Mouse (Mus musculus): ENCODE measurements at regions not wholly inside any gene's neighbourhood (a gene's known extent, or its start where the extent isn't known, plus 50 kb on each side); places are given as distances from the start of the nearest gene placed in this dataset.

GRCm38 (mm10) chr14:72806598-72806997, 96.8 kb upstream of the Fndc3a start:
- no peak for DNase-seq (ENCODE audit: low spot score)
- intact Hi-C loops (cut with DNase I) = no loop called here

DNA sequence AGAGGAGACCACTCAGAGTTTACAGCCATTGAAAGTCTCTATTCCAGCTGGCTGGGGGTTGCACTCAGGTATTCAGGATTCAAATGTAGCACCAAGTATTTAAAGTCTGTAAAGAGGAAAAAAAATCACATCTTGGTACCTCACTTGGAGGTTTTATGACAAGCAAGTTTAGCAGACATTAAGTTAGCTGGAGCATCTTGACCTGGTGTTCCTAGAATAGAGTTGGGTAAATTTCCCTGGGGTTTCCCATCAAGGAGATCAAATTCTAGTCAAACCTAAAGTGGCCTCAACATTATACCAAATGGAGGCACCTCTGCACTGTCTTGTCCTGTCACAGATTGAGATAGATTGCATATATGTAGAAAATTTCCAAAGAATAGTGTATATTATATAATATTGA, 93.8 kb upstream of the Fndc3a start:
- intact Hi-C loops (cut with DNase I) = no loop called here
- no peak for DNase-seq (ENCODE audit: low spot score)

GRCm38 (mm10) chr14:72790654-72791053, 80.9 kb upstream of the Fndc3a start:
- intact Hi-C loops (cut with DNase I) = no loop called here
- no peak for DNase-seq (ENCODE audit: low spot score)

- DNase-seq (ENCODE audit: low spot score) = no peak
- intact Hi-C loops (cut with DNase I) = no loop called here
Measured at GRCm38 (mm10) chr14:72786929-72787328, 77.1 kb upstream of the Fndc3a start.

DNA sequence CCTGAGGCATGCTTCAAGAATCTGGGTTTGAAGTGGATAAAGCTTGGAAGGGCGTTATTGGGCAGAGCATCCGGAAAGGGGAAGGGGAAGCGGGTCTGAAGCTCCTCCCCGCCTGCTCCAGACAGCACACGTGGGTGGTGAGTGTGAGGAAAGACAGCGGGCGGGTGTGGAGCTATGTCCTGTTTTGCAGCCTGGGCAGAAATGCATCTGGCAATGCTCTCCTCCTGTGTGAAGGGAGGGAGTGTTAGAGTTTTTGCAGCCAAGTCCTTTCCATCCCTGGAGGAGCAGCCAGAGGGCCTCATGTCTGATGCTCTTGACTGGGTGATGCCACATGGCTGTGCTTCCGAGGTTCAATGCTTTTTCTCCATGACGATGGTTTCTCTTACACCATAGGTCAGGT, 73.4 kb upstream of the Fndc3a start:
- intact Hi-C loops (cut with DNase I) = no loop called here
- DNase-seq (ENCODE audit: low spot score) = peak; percentile 65

DNA sequence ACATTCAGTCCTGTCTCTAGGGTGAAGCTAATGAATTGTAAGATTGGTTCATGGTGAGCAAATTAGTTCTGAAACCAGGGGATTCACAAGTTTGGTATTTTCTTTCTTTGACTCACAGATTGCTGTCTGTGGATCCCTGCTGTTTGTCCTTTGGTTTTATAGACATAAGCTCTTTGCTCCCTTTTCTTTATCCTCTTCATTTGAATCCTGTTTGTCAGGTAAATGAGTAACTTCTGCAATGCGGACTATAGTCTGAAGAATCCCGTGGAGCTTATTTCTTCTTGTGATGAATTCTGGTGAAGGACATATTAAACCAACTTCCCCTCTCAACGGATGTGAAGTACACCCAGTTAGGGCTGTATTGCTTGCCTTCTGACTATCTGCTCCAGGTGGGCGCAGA, 69.6 kb upstream of the Fndc3a start:
- intact Hi-C loops (cut with DNase I) = no loop called here
- no peak for DNase-seq (ENCODE audit: low spot score)

DNA sequence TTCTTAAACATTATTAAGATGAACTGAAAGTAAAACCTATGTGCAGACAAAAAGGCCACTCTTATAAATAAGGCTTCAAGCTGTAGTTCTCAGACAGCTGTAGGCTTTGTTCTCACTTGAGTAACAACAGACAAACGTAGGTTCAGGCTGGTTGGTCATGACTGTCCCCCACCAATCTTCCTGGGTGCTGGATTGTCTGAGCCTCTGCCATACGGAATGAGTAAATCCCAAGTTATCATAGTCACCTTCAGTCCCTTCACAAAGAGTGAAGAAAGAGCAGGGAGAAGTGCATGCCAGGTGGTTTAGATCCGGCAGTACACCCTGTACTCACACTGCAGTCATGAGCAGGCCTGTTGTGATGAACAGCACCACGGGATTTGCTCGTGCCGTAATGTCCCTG, 69.0 kb upstream of the Fndc3a start:
- intact Hi-C loops (cut with DNase I) = no loop called here
- DNase-seq (ENCODE audit: low spot score) = no peak

- DNase-seq (ENCODE audit: low spot score) = no peak
- intact Hi-C loops (cut with DNase I) = no loop called here
Measured at GRCm38 (mm10) chr14:72777927-72778560, 68.2 kb upstream of the Fndc3a start.

GRCm38 (mm10) chr14:72770237-72770636, 60.4 kb upstream of the Fndc3a start:
- no peak for DNase-seq (ENCODE audit: low spot score)
- intact Hi-C loops (cut with DNase I) = no loop called here

DNA sequence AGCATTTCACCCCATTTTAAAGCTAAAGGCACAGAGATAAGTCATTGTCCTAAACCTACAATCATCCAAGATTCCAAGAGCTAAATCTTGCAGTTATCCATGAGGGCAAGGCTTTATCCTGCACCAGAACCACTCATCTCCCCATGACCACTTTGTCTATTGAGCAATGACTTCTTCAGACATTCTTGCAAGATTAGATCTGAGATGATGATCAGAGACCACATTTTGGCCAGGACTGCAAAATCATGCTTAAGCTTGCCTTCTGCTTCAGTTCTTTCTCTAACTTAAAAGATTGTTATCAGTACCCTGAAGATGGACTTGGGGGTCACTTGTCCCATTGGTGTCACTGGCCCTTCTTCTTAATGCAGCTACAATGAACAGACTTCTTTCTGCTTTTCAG, 50.3 kb upstream of the Fndc3a start:
- no peak for DNase-seq (ENCODE audit: low spot score)
- intact Hi-C loops (cut with DNase I) = no loop called here
